Mouse (Mus musculus) regulatory T cell (primary cell): ENCODE results near the gene Apbb2.
"Not testable (repeated sequence)": the region's sequence is repeated elsewhere in the genome, so short reads cannot be mapped to it uniquely, and the experiment has no call there.

ENCODE experiments used
- in situ Hi-C: fragments of 300-600 bp; cut with MboI, MseI; formaldehyde crosslinking; loops from one replicate; pipeline ENCODE4 v1.15.1; 2025; ENCODE audit warnings: high pct_unique_total_duplicates

The Apbb2 gene

DNA sequence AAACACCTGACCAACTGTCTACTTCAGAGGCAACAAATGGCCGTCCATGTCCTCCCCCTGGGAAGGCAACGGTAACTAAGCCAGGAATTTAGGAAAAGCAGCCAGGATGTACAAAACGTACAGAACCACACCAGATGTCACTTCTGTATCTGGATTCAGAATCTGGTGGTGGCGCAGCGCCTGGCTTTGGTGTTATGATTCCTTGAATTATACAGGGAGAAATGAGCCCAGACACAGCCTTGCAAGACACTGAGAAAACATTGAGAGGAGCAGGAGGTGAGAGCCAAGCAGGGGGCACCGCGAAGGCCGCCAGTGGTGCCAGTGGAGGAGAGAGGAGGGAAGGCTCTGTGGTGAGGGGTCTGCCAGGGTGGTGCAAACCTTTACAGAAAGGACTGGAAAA, 313.1 kb downstream of the Apbb2 start:
- in situ Hi-C loops, result no loop called here

GRCm38 (mm10) chr5:66304300-66305067, 314.1 kb downstream of the Apbb2 start:
- in situ Hi-C loops, result no loop called here

- in situ Hi-C loops, result no loop called here
These were observed 315.7 kb downstream of the Apbb2 start for GRCm38 (mm10) chr5:66302873-66303272.

GRCm38 (mm10) chr5:66302085-66302815, 316.3 kb downstream of the Apbb2 start:
- in situ Hi-C loops, result no loop called here

GRCm38 (mm10) chr5:66300576-66300975, 318.0 kb downstream of the Apbb2 start:
- in situ Hi-C loops, result no loop called here

DNA sequence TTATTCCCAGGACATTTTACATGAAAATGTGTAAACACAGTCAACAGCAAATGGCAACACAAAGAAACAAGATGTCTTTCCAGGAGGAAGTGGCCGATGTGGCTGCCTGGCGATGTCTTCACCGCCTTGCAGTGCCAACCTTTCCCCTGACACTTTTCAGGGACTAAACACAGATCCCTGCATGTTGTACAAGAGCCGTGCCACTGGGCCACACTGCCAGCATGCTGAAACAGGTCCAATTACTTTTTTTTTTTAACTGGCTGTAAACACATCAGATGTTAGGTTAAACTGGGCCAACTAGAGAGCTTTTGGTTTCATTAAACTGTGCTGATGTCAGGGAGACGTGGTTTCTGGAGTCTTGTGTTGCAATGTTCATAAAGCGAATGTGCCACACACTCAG, 319.7 kb downstream of the Apbb2 start:
- in situ Hi-C loops, result loop anchor here (10.0 kb wide), 1 partner anchor 1326 kb away; no protein-coding TSS in a partner anchor

DNA sequence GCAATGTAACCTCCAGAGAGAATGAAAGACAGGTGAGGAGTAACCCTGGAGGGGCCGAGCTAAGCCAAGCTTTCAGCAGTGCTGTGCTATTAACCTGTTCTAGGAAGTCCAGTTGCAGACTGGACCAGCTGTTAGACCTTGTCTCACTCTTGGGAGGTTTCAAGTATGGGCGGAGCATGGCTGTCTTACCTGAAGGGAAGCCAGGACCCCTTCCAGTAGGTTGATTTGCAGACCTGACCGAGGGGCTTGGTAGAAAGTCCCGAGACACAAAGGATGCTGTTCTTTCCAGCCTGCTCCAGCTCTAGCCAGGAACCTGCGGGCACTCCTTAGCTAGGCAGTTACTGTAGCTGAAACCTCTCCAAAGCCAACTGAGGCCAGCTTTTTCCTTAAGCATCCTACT, 322.5 kb downstream of the Apbb2 start:
- in situ Hi-C loops, result loop anchor here (10.0 kb wide), 1 partner anchor 1329 kb away; no protein-coding TSS in a partner anchor

DNA sequence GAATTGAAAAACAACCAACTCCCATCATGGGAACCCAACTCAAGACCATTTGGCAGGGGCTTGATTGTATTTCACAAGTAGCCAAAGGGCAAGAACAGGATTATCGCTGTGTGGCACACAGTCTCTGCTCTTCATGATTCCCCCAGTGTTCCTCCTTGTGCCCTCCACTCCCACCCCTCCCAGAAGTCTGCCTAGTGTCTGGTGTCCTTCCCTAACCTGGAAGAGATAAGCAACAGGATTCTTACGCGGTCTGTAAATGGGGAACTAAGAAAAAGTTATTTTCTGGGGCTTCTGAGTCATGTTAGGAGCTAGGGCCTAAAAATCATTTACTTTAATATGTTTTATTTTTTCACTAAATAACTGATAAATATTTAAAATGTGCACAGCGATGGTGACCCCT, 323.6 kb downstream of the Apbb2 start:
- in situ Hi-C loops, result loop anchor here (10.0 kb wide), 1 partner anchor 1330 kb away; no protein-coding TSS in a partner anchor

GRCm38 (mm10) chr5:66294106-66294625, 324.4 kb downstream of the Apbb2 start:
- in situ Hi-C loops, result loop anchor here (10.0 kb wide), 1 partner anchor 1331 kb away; no protein-coding TSS in a partner anchor

DNA sequence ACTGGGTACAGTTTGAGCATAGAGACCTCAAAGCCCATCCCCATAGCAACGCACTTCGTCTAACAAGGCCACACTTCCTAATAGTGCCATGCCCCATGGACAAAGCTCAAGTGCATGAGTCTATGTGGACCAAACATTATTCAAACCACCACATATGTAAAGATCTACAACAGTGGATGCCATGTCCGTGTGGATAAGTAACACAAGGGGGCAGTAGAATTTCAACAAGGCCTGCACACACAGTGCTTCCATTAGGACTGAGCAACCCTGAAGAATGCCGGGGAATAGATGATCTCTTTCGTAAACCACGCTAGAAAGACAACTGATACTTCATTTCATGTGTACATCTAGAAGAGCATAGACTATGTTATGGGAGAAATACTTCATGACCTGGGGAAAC, 337.8 kb downstream of the Apbb2 start:
- in situ Hi-C loops, result no loop called here

- in situ Hi-C loops, result no loop called here
These were observed 338.9 kb downstream of the Apbb2 start for GRCm38 (mm10) chr5:66279650-66280049.

- in situ Hi-C loops, result no loop called here
These were observed 344.2 kb downstream of the Apbb2 start for GRCm38 (mm10) chr5:66274417-66274816.

GRCm38 (mm10) chr5:66271141-66271540, 347.4 kb downstream of the Apbb2 start:
- in situ Hi-C loops, result no loop called here

DNA sequence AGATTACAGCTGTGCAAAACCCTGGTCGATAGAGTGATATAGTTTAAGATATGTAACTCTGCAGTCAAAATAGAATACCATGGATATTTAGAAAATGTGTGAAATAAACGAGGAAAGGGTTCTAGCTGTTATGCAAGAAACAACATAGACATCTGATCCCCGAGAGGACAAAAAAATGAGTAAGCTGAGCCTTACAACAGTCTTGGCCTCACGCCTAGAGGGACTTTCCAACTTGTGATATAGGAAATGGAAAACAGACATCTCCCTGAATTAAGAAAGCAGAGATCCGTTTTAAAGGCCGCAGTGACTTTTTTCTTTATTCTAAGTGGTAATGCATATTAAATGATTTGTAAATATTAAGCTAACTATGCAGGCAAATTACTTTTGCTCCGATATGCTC, 349.0 kb downstream of the Apbb2 start:
- in situ Hi-C loops, result no loop called here

DNA sequence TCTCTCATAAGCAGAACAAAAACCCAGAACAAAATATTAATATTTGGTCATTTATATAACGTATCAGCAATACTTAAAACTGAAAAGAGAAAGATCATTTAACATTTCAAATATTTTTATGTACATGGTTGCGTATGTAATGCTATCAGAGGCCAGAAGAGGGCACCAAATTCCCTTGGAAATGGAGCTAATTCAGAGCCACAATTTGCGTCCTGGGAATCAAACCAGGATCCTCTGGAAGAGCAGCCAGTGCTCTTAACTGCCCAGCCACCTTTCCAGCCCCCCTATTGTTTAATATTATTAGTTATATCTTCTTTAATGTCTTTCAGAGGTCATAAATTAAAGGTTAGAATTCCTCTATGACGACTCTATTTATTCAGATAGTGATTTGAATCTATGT, 355.2 kb downstream of the Apbb2 start:
- in situ Hi-C loops, result no loop called here

DNA sequence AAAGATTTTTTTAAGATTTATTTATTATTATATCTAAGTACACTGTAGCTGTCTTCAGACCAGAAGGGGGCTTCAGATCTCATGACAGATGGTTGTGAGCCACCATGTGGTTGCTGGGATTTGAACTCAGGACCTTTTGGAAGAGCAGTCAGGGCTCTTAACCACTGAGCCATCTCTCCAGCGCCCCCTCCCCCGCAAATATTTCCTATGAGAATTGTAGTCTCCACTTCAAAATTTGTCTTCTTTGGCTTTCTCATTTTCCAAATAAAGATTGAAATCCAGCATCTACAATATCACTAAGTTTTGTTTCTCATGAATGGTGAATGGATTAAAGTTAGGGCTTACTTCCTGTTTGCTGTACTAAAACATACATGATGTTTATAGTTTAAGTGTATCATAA, 356.1 kb downstream of the Apbb2 start:
- in situ Hi-C loops, result no loop called here

DNA sequence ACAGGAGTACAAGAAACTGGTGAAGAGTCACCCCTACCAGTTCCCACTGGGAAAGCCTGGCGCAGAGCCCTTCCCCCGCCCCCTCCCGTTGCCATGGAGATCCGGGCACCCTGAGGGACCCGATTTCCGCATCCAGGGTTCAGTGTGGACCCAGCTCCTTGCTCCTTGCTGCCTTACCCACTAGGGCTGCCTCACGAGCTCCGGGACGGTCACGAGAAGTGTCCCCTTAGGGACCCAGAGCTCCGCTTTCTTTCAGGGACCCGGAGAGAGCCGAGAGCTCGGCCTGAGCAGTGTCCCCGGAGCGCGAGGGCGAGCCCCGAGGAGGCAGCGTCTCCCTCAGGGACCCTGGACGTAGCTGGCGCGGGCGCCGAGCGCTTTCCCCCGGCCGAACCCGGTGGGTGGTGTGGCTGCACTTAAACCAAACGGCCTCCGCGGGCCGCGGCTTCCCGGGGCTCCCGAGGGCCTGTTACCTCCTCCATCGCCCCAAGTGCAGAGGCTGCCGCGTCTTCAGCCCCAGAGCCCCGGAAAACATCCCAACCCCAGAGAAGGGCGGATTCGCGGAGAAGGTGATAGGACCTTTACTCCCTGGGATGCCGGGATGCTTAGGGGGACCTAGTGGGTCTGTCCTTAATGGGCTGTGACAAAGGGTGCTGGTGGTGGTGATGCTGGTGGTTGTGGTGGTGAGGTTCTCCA, 358.7 kb downstream of the Apbb2 start, which contains the start of gene Nsun7:
Gene Nsun7 (plus strand): TSS at position 142 of the 693 bp plus-strand sequence.
- in situ Hi-C loops, result no loop called here

- in situ Hi-C loops, result not testable (repeated sequence)
These were observed 359.2 kb downstream of the Apbb2 start for GRCm38 (mm10) chr5:66259431-66259755.

GRCm38 (mm10) chr5:66259000-66259399, 359.6 kb downstream of the Apbb2 start:
- in situ Hi-C loops, result no loop called here

DNA sequence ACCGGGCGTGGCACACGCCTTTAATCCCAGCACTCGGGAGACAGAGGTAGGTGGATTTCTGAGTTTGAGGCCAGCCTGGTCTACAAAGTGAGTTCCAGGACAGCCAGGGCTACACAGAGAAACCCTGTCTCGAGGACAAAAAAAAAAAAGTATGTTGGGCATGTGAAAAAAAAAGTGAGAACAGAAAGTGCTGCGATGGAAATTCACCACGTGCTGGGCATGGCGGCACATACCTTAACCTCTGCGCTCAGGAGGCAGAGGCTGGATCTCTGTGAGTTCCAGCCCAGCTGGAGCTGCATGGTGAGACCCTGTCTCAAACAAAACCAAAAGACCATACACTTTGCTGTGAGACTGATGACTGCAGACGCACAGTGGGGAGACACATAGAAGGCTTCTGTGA, 363.5 kb downstream of the Apbb2 start:
- in situ Hi-C loops, result no loop called here

DNA sequence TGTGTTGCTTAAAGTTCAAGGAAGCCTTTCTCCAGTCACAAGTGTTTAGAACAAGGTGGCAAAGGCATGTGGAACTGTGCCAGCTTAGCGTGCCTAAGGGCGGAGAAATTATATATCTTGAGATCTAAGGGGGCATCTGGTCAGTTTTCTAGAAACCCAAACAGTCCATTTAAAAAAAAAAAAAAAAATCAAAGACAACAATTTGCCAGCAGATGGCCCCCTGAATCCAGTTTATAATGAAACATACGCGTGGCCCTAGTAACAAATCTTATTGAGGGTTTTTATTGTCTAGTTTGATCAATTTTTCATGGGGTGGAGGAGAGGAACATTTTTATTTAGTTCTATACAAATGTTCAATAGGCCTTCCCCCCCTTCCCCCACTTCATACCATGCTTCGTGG, 365.4 kb downstream of the Apbb2 start:
- in situ Hi-C loops, result no loop called here
